Mouse (Mus musculus): Measurements from ENCODE around the gene 6030445D17Rik. TPM values are rescaled to one million over a fixed set of nuclear protein-coding genes. Genes with fewer than 3 reads are reported as not detected.

Gene 6030445D17Rik
- polyA plus RNA-seq (2012; rRNA removed) = 0.03 and 0.08 TPM in 2 replicates
- 0.08 and 0.23 TPM in 2 replicates for polyA plus RNA-seq (2014; fragmentation: Nextera tagmentation; extraction: Ambion mirVana)

- DNase-seq (ENCODE audit: low read depth in 3 of 3, low spot score in 3 of 3) (no peak), ATAC-seq (ENCODE audit: insufficient read depth) (peak; percentile 69)
- 3% methylated on average over 64 of the region's 64 CpGs for WGBS (ENCODE audit: insufficient replicate concordance)
- peaks cover 0 to 13% of the 10 kb centered on the region in 2 experiments; a peak in 2 of 4 replicates for H3K4me1 ChIP-seq (replicated peaks; ENCODE audit: control insufficient read depth in 2 of 2, insufficient read depth in 2 of 2, low read length in 1 of 2)
- no peak within 1 kb of the TSS for H3K27ac ChIP-seq
- no peak for TF ChIP-seq CTCF (IDR thresholded peaks at IDR 0.05; ENCODE audit: low read depth)
- TF ChIP-seq EP300 (IDR thresholded peaks at IDR 0.05; ENCODE audit: low read depth) = no peak
- peak within 1 kb of the TSS; percentile 77 for H3K4me2 ChIP-seq (ENCODE audit: low read depth)
- H3K9ac ChIP-seq (replicated peaks) = peak within 1 kb of the TSS; percentile 42
- H3K36me3 ChIP-seq (replicated peaks; ENCODE audit: control insufficient read depth, insufficient read depth, low read depth) = no peaks in the 10 kb centered on the region
- peaks cover 32% of the 10 kb centered on the region for H3K27me3 ChIP-seq (ENCODE audit: control insufficient read depth, insufficient read depth, low read length)
- no peaks in the 10 kb centered on the region for H3K9me3 ChIP-seq (ENCODE audit: control insufficient read depth, low read length)
- H3K4me3 ChIP-seq (ENCODE audit: insufficient read depth in 1 of 2, low read depth in 2 of 2, low read length in 2 of 2) = peak within 1 kb of the TSS; percentile 50 to 59
Observed at GRCm38 (mm10) chr4:136462086-136462838, at the start of gene 6030445D17Rik. Gene 6030445D17Rik, plus strand, starts transcription at chr4:136462250.

GRCm38 (mm10) chr4:136415477-136415876, 46.6 kb upstream of the 6030445D17Rik start:
- Histone ChIP-seq H3K4me3 (ENCODE audit: insufficient read depth in 1 of 2, low read depth in 2 of 2, low read length in 2 of 2) (no peak overlapping the region), H3K4me1 (replicated peaks; ENCODE audit: control insufficient read depth in 2 of 2, insufficient read depth in 2 of 2, low read length in 1 of 2) (no peaks in the 10 kb centered on the region), H3K9ac (replicated peaks) (no peak overlapping the region), H3K9me3 (ENCODE audit: control insufficient read depth, low read length) (no peaks in the 10 kb centered on the region), H3K36me3 (replicated peaks; ENCODE audit: control insufficient read depth, insufficient read depth, low read depth) (no peaks in the 10 kb centered on the region), H3K27me3 (ENCODE audit: control insufficient read depth, insufficient read depth, low read length) (no peaks in the 10 kb centered on the region), H3K27ac (no peak overlapping the region), H3K4me2 (ENCODE audit: low read depth) (no peak overlapping the region)
- TF ChIP-seq CTCF (IDR thresholded peaks at IDR 0.05; ENCODE audit: low read depth) = no peak
- no peak for TF ChIP-seq EP300 (IDR thresholded peaks at IDR 0.05; ENCODE audit: low read depth)
- DNase-seq (ENCODE audit: low read depth in 3 of 3, low spot score in 3 of 3) = no peak
- 66% methylated on average over 9 of the region's 9 CpGs for WGBS (ENCODE audit: insufficient replicate concordance)
- ATAC-seq (ENCODE audit: insufficient read depth) = no peak

GRCm38 (mm10) chr4:136418962-136419361, 43.1 kb upstream of the 6030445D17Rik start:
- no peaks in the 10 kb centered on the region for H3K4me1 ChIP-seq (replicated peaks; ENCODE audit: control insufficient read depth in 2 of 2, insufficient read depth in 2 of 2, low read length in 1 of 2)
- H3K4me2 ChIP-seq (ENCODE audit: low read depth) = no peak overlapping the region
- H3K9ac ChIP-seq (replicated peaks) = no peak overlapping the region
- no peaks in the 10 kb centered on the region for H3K36me3 ChIP-seq (replicated peaks; ENCODE audit: control insufficient read depth, insufficient read depth, low read depth)
- no peak for DNase-seq (ENCODE audit: low read depth in 3 of 3, low spot score in 3 of 3)
- ATAC-seq (ENCODE audit: insufficient read depth) = no peak
- no peak overlapping the region for H3K4me3 ChIP-seq (ENCODE audit: insufficient read depth in 1 of 2, low read depth in 2 of 2, low read length in 2 of 2)
- peaks cover 6% of the 10 kb centered on the region for H3K27me3 ChIP-seq (ENCODE audit: control insufficient read depth, insufficient read depth, low read length)
- H3K27ac ChIP-seq = no peak overlapping the region
- TF ChIP-seq EP300 (IDR thresholded peaks at IDR 0.05; ENCODE audit: low read depth) (no peak), CTCF (IDR thresholded peaks at IDR 0.05; ENCODE audit: low read depth) (no peak)
- 13% methylated on average over 11 of the region's 11 CpGs for WGBS (ENCODE audit: insufficient replicate concordance)
- H3K9me3 ChIP-seq (ENCODE audit: control insufficient read depth, low read length) = no peaks in the 10 kb centered on the region

- Histone ChIP-seq H3K4me1 (replicated peaks; ENCODE audit: control insufficient read depth in 2 of 2, insufficient read depth in 2 of 2, low read length in 1 of 2) (no peaks in the 10 kb centered on the region), H3K27ac (no peak overlapping the region), H3K27me3 (ENCODE audit: control insufficient read depth, insufficient read depth, low read length) (peaks cover 11% of the 10 kb centered on the region), H3K4me3 (ENCODE audit: insufficient read depth in 1 of 2, low read depth in 2 of 2, low read length in 2 of 2) (no peak overlapping the region), H3K9ac (replicated peaks) (no peak overlapping the region), H3K4me2 (ENCODE audit: low read depth) (no peak overlapping the region), H3K9me3 (ENCODE audit: control insufficient read depth, low read length) (no peaks in the 10 kb centered on the region), H3K36me3 (replicated peaks; ENCODE audit: control insufficient read depth, insufficient read depth, low read depth) (no peaks in the 10 kb centered on the region)
- DNase-seq (ENCODE audit: low read depth in 3 of 3, low spot score in 3 of 3) = no peak
- WGBS (ENCODE audit: insufficient replicate concordance) = 64% methylated on average over 6 of the region's 6 CpGs
- no peak for ATAC-seq (ENCODE audit: insufficient read depth)
- no peak for TF ChIP-seq EP300 (IDR thresholded peaks at IDR 0.05; ENCODE audit: low read depth)
- no peak for TF ChIP-seq CTCF (IDR thresholded peaks at IDR 0.05; ENCODE audit: low read depth)
Observed at GRCm38 (mm10) chr4:136419386-136419785, 42.7 kb upstream of the 6030445D17Rik start.

GRCm38 (mm10) chr4:136423224-136423623, 38.8 kb upstream of the 6030445D17Rik start, which contains the start of gene Htr1d:
Gene Htr1d, plus strand, starts transcription at chr4:136423524.
- Histone ChIP-seq H3K4me1 (replicated peaks; ENCODE audit: control insufficient read depth in 2 of 2, insufficient read depth in 2 of 2, low read length in 1 of 2) (no peaks in the 10 kb centered on the region), H3K27me3 (ENCODE audit: control insufficient read depth, insufficient read depth, low read length) (peaks cover 22% of the 10 kb centered on the region), H3K9ac (replicated peaks) (no peak within 1 kb of the TSS), H3K4me2 (ENCODE audit: low read depth) (peak within 1 kb of the TSS; percentile 62), H3K4me3 (ENCODE audit: insufficient read depth in 1 of 2, low read depth in 2 of 2, low read length in 2 of 2) (peak within 1 kb of the TSS; percentile 4 to 30; a peak in 2 of 4 replicates), H3K27ac (no peak within 1 kb of the TSS), H3K36me3 (replicated peaks; ENCODE audit: control insufficient read depth, insufficient read depth, low read depth) (no peaks in the 10 kb centered on the region), H3K9me3 (ENCODE audit: control insufficient read depth, low read length) (no peaks in the 10 kb centered on the region)
- no peak for DNase-seq (ENCODE audit: low read depth in 3 of 3, low spot score in 3 of 3)
- WGBS (ENCODE audit: insufficient replicate concordance) = 68% methylated on average over 9 of the region's 9 CpGs
- no peak for ATAC-seq (ENCODE audit: insufficient read depth)
- TF ChIP-seq EP300 (IDR thresholded peaks at IDR 0.05; ENCODE audit: low read depth) (no peak), CTCF (IDR thresholded peaks at IDR 0.05; ENCODE audit: low read depth) (no peak)

Data from liver, embryonic 14.5 days (tissue).